Mouse (Mus musculus) brain, embryonic 14.5 days (tissue): ENCODE results near the gene Lrrc8a.

Experiments used
- CTCF ChIP-seq: fragments of 200-500 bp; IDR thresholded peaks from 2 replicates; pipeline ENCODE4 v1.5.1; 2012; ENCODE audit warnings: inconsistent platforms, mild to moderate bottlenecking, moderate library complexity, borderline replicate concordance; ENCODE audit not compliant: insufficient read depth, insufficient read length; ENCODE audit errors: extremely low read depth
- POLR2A ChIP-seq: fragments of 200-500 bp; IDR thresholded peaks from 2 replicates; pipeline ENCODE4 v1.6.1; 2012; ENCODE audit warnings: mild to moderate bottlenecking, inconsistent platforms, borderline replicate concordance; ENCODE audit not compliant: poor library complexity, insufficient read depth, insufficient read length, severe bottlenecking; ENCODE audit errors: extremely low read depth

- TF ChIP-seq CTCF = no peak
- TF ChIP-seq POLR2A = no peak
Observed at GRCm38 (mm10) chr2:30198021-30198420, 39.5 kb upstream of the Lrrc8a start.
